Mouse (Mus musculus) kidney, adult 2 months (tissue): ENCODE results near the gene Otx1. TPM values are rescaled to one million over a fixed set of nuclear protein-coding genes. Genes with fewer than 3 reads are reported as not detected.

Experiments used
- DNase-seq: peaks from one replicate; pipeline ENCODE4 v3.0.0; 2021
- H3K27ac ChIP-seq: fragments of 200-500 bp; 2 replicates; pipeline ENCODE4 v1.5.1; 2012; ENCODE audit warnings: low read depth, low read length, control low read depth, inconsistent platforms; ENCODE audit not compliant: insufficient read depth
- H3K27me3 ChIP-seq: fragments of 200-500 bp; replicated peaks from 2 replicates; pipeline ENCODE4 v1.6.1; 2012; ENCODE audit warnings: mild to moderate bottlenecking, moderate library complexity, low read length, inconsistent platforms; ENCODE audit not compliant: control insufficient read depth, insufficient read depth
- H3K36me3 ChIP-seq: fragments of 200-500 bp; 2 replicates; pipeline ENCODE4 v1.6.1; 2012; ENCODE audit warnings: mild to moderate bottlenecking, moderate library complexity, low read length, inconsistent platforms; ENCODE audit not compliant: control insufficient read depth, insufficient read depth
- H3K4me1 ChIP-seq: fragments of 200-500 bp; 2 replicates; pipeline ENCODE4 v1.6.1; 2011; ENCODE audit warnings: low read length; ENCODE audit not compliant: control insufficient read depth, insufficient read depth
- H3K4me3 ChIP-seq: fragments of 200-500 bp; 2 replicates; pipeline ENCODE4 v1.5.1; 2011; ENCODE audit warnings: mild to moderate bottlenecking, low read depth, low read length, control low read depth; ENCODE audit not compliant: insufficient read depth
- CTCF ChIP-seq: fragments of 200-500 bp; conservative IDR thresholded peaks from 2 replicates; pipeline ENCODE4 v1.5.1; 2011; ENCODE audit warnings: low read depth, mild to moderate bottlenecking, control low read depth, low read length, moderate library complexity, mixed read lengths; ENCODE audit not compliant: insufficient read depth, insufficient read length
- POLR2A ChIP-seq: fragments of 200-500 bp; IDR thresholded peaks from one replicate; pipeline ENCODE4 v1.6.1; 2011; ENCODE audit warnings: low read depth, low read length, control low read depth
- WGBS: fragments of 180-500 bp; shearing (Covaris S2); methylation state at CpG from one replicate; pipeline ENCODE4 v1.1.7; 2018; 5-methylcytosine and 5-hydroxymethylcytosine counted together
- polyA plus RNA-seq: library from polyadenylated mRNA; depleted of rRNA; stranded (reverse); fragments of >200 nt; gene quantifications from 2 replicates; pipeline ENCODE4 v1.2.3, GENCODE M21; 2012

Otx1 gene
- polyA plus RNA-seq, 1 experiment, result not detected

- DNase-seq, result no peak
- WGBS, result 71% methylated on average over 3 of the region's 3 CpGs
- no peak overlapping the region for H3K4me3 ChIP-seq
These were observed 29.1 kb downstream of the Otx1 start for GRCm38 (mm10) chr11:21973597-21973996.

DNA sequence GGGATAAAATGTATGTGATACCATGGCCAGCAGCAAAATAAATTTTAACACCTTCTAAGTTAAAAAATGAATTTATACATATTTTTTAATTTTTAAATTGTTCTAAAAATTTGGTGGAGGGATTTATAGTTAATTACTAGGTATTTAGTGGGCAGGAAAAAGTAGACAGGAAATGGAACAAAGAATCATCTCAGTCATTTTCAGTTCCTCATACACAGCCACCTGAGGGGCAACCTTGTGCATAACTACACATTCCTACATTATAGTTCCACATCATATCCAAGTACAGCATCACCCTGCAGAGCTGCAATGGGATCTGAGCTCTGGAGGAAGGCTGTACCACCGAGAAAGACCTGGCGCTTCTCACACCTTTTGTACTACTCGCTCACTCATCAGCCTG, 33.8 kb downstream of the Otx1 start:
- DNase-seq, result no peak
- WGBS, result 93% methylated on average over 3 of the region's 3 CpGs
- no peaks in the 10 kb centered on the region for H3K4me1 ChIP-seq
- no peak for TF ChIP-seq CTCF
- no peak for TF ChIP-seq POLR2A
- H3K4me3 ChIP-seq, result no peak overlapping the region
- no peaks in the 10 kb centered on the region for H3K27me3 ChIP-seq
- H3K27ac ChIP-seq, result no peak overlapping the region
- H3K36me3 ChIP-seq, result no peaks in the 10 kb centered on the region

More at GRCm38 (mm10) chr11:21973597-21973996, 29.1 kb downstream of the Otx1 start:
- no peaks in the 10 kb centered on the region for H3K27me3 ChIP-seq
- H3K4me1 ChIP-seq, result no peaks in the 10 kb centered on the region
- TF ChIP-seq POLR2A (no peak), CTCF (no peak)
- no peaks in the 10 kb centered on the region for H3K36me3 ChIP-seq
- H3K27ac ChIP-seq, result no peak overlapping the region

DNA sequence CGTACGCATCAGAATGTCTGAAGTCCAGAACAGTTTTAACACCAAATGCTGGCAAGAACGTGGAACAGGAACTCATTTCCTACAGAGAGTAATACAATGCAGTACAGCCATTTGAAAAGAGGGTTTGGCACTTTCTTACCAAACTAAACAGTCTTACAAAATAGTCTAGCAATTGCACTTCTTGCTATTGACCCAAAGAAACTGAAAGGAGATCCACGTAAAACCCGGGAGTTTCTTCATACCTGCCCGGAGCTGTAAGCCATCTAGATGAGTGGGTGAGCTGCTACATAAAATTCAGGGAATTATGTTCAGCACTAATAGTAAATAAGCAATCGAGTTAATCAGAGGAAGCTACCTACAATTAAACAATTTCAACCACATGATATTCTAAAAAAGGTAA, 47.5 kb downstream of the Otx1 start:
- DNase-seq, result no peak
- Histone ChIP-seq H3K4me1 (no peaks in the 10 kb centered on the region), H3K4me3 (no peak overlapping the region), H3K36me3 (no peaks in the 10 kb centered on the region), H3K27ac (no peak overlapping the region), H3K27me3 (no peaks in the 10 kb centered on the region)
- TF ChIP-seq POLR2A, result no peak
- 85% methylated on average over 7 of the region's 7 CpGs for WGBS

- TF ChIP-seq POLR2A (no peak), CTCF (no peak)
- H3K27ac ChIP-seq, result no peak overlapping the region
- 52% methylated on average over 2 of the region's 2 CpGs for WGBS
- DNase-seq, result no peak
- H3K36me3 ChIP-seq, result no peaks in the 10 kb centered on the region
- H3K4me1 ChIP-seq, result no peaks in the 10 kb centered on the region
- no peaks in the 10 kb centered on the region for H3K27me3 ChIP-seq
- no peak overlapping the region for H3K4me3 ChIP-seq
These were observed 51.0 kb downstream of the Otx1 start for GRCm38 (mm10) chr11:21951657-21952237.

DNA sequence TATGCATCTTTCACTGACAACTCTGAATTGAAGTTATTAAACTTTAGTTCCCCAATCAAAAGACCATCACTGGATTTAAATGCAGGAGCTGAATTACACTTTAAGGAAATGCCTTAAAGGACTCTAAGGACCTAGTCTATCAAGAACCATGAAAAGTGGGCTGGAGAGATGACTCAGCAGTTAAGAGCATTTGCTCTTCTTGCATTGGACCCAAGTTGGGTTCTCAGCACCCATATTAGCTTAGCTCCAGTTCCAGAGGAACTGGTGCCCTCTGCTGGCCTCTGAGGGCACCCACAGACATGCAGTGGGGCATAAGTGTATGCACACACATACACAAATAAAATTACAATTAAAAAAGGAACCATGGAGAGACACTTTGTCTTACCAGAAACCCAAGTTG, 52.6 kb downstream of the Otx1 start:
- no peak overlapping the region for H3K27ac ChIP-seq
- DNase-seq, result no peak
- no peaks in the 10 kb centered on the region for H3K27me3 ChIP-seq
- H3K4me3 ChIP-seq, result no peak overlapping the region
- TF ChIP-seq POLR2A, result no peak
- no peak for TF ChIP-seq CTCF
- H3K4me1 ChIP-seq, result no peaks in the 10 kb centered on the region
- H3K36me3 ChIP-seq, result no peaks in the 10 kb centered on the region
